Mouse (Mus musculus) gastrocnemius, adult 8-10 months (tissue): Measurements from ENCODE around the gene Pxt1. TPM values are rescaled to one million over a fixed set of nuclear protein-coding genes. Genes with fewer than 3 reads are reported as not detected.
A peak's percentile ranks its signal among the peaks of the same experiment; 100 is the strongest.

Experiments
- DNase-seq, 2 experiments: peaks; one replicate each; pipeline ENCODE4 v3.0.0; 2022; ENCODE audit warnings: low spot score in 2 of 2
- total RNA-seq, 4 experiments: library from RNA; stranded (reverse); gene quantifications; 2 replicates each; pipeline ENCODE4 v1.2.4; 2022

The Pxt1 gene
- total RNA-seq, 4 experiments from 2014 or later, result not detected

DNA sequence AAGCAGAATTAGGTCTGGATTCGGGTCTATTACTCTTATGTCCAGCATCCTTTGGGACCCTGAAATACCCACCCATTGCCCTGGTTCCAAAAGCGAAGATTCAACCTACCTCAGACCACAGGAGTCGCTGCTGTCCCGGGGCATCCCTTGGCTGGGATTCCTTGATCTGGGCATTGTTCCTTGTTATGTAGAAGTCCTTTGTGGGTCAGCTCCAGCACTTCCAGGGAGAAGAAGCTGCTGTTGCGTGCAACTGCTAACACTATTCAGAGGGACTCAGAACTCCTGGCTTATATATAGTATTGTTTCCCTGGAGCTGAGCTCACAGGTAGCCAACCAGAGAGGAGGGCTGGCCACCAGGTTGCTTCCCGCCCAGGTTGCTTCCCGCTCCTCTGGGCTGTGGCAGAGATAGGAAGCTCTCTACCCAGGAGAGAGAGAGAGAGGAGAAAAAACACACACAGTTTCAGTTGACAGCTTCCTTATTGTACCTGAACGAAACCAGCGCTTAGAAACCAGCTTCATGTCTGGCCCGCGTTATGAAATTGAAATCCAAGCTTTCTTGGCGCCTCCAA, 28.5 kb downstream of the Pxt1 start, which contains the start of gene 4930539E08Rik:
TSS of gene 4930539E08Rik (minus strand) at position 265 of the 569 bp plus-strand sequence.
- DNase-seq, result no peak

DNA sequence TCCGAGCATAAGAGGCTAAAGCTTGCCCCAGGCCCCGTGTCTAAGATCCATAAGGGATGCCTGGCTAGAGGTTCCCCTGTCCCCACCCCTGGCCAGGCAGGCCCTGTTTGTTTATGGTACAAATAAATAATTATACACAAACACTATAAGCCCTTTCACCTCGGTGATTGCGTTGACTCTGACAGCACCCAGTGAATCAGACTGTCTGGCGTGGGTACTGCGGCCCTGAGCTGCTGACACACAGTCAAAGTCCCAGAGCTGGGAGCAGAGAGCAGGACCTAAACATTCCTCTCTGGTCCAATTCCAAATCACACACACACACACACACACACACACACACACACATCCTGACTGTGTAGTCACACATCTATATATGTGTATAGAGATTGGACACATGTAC, 29.7 kb downstream of the Pxt1 start:
- no peak for DNase-seq

DNA sequence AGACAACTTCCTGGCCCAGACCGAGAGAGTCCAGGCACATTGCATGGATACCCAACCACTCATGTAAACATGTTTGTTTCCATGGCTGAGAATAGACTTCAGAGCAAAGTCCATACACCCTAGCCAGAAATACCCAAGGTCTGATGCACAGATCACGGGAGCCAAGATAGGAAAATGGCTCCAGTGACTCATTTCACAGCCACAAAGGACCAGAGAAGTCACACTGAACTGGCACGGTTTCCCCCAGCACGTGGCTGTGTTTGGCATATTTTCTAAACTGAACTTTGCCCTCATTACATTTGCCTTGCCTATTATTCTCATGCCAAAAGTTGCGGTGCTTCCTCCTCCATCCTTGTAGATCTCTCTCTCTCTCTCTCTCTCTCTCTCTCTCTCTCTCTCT, 30.4 kb downstream of the Pxt1 start:
- no peak for DNase-seq

DNA sequence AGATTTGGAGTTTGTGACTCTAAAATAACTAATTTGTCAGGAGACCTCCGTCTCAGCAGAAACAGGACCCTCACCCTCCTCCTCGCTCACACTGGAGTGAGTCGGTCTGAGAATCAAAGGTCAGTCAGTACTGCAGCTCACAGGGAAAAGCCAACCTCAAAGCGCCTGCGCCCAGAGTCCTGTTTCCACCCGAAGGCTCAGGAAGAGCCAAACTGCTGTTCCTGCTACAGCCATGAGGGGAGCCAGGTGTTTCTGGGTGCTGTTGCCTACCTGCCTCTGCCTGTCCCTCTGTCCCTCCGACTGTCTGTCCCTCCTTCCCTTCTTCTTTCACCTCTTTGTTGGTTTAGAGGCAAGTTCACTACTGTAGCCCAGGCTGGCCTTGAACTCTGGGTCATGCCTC, 33.5 kb downstream of the Pxt1 start:
- DNase-seq, result no peak

DNA sequence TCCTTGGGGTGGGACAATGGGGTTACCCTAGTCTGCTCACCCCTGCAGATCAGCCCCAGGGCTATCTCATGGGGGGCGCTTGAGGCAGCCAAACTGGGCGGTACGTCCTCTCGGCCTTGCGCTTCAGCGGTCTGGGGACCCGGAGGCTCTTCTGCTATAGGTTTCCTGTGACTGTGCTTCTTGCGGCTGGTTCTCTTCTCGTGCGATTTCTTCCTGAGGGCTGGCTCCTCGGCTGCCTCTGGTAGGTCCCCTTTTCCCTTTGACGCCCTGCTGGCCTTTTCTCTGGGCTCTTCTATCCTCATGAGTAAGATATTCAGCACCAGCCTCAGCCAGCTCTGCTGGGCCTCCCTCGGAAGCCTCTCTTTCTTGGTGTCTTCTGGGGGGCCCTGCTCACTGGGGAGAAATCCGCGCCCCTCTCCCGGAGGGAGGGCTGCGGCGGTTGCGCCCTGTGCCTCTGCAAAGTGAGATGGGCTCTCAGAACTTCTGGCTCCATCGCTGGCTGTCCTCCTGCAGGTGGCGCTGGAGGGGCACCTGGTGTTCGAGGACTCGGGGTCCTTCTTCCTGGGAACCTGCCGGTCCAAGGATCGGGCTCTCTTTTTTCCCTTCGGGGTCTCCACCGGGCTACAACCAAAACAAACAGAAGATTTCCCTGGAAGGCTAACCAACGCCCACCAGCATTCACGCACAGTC, 34.2 kb downstream of the Pxt1 start:
- no peak for DNase-seq

GRCm38 (mm10) chr17:28907959-28908358, 35.7 kb downstream of the Pxt1 start:
- no peak for DNase-seq

GRCm38 (mm10) chr17:28905377-28905916, 38.2 kb downstream of the Pxt1 start:
- DNase-seq, result no peak

- peak; percentile 28 to 39 for DNase-seq
Measured at GRCm38 (mm10) chr17:28904546-28905376, 38.9 kb downstream of the Pxt1 start.

DNA sequence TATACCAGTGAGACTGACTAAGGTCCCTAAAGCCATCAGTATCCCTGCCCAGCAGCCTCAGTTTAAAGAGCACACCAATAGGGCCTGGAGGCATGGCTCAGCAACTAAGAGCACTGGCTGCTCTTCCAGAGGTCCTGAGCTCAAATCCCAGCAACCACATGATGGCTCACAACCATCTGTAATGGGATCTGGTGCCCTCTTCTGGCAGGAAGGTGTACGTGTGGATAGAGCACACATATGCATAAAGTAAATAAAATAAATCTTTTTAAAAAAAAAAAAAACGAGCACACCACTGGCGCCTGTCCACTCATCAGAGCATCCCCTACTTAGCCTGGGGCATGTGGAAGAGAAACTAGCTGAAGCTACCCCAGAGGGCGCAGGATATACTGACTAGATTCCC, 42.1 kb downstream of the Pxt1 start:
- no peak for DNase-seq

GRCm38 (mm10) chr17:28899427-28899826, 44.2 kb downstream of the Pxt1 start:
- no peak for DNase-seq

DNA sequence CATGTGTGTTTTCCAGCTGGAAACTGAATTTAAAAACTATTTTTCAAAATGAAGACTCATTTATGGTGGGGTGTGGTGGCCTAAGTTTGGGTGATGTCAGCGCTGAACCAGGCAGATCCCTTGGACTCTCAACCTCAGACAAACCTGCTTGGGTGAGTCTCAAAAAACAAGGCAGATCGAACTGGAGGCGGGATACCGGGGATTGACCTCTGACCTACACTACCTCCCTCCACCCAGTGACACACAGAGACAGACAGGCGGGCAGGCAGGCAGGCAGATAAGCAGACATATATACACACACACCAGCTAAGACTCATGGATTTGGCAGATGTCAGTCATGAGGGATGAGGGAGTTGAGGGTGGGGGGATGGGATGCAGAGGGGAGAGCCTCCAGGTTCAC, 45.4 kb downstream of the Pxt1 start:
- DNase-seq, result no peak

- no peak for DNase-seq
Measured at GRCm38 (mm10) chr17:28897817-28898216, 45.8 kb downstream of the Pxt1 start.

DNA sequence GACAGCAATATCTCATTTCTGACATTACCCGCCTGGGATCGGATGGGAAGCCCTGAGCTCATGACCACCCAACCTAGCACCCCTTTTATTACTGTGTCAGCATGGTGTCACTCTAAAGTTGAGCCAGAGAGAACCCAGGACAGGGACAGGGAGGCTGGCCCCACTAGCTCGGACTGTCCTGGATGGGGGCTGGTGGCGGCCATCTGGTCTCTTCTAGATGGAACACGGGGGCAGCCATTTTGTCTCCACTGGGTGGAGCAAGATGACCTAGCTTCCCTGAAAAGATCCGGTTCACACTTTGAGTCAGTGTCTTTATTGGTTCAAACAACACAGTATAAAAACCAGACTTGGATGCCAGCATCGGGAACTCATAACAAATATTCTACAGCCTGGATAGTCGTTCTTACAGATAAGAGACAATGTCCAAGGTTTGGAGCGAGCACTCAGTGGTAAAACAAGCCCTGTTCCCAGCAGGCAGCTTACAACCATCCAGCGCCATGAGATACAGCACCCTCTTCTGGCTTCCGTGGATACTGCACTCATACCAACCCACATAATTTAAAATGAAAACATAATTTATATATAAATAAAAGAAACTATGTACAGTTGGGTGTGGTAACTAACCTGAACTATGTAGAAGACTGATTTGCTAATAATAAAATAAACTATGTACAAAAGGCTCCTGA, 47.4 kb downstream of the Pxt1 start:
- no peak for DNase-seq

GRCm38 (mm10) chr17:28895217-28895875, 48.3 kb downstream of the Pxt1 start:
- DNase-seq, result no peak

- DNase-seq, result no peak
Measured at GRCm38 (mm10) chr17:28894050-28894767, 49.4 kb downstream of the Pxt1 start.

GRCm38 (mm10) chr17:28886266-28886665, 57.4 kb downstream of the Pxt1 start:
- no peak for DNase-seq

- no peak for DNase-seq
Measured at GRCm38 (mm10) chr17:28885231-28885630, 58.4 kb downstream of the Pxt1 start.
